Mouse (Mus musculus) kidney, adult 2 months (tissue): ENCODE results near the gene Nsun5.

Experiments used
- CTCF ChIP-seq: fragments of 200-500 bp; conservative IDR thresholded peaks from 2 replicates; pipeline ENCODE4 v1.5.1; 2011; ENCODE audit warnings: low read depth, mild to moderate bottlenecking, control low read depth, low read length, moderate library complexity, mixed read lengths; ENCODE audit not compliant: insufficient read depth, insufficient read length
- POLR2A ChIP-seq: fragments of 200-500 bp; IDR thresholded peaks from one replicate; pipeline ENCODE4 v1.6.1; 2011; ENCODE audit warnings: low read depth, low read length, control low read depth

DNA sequence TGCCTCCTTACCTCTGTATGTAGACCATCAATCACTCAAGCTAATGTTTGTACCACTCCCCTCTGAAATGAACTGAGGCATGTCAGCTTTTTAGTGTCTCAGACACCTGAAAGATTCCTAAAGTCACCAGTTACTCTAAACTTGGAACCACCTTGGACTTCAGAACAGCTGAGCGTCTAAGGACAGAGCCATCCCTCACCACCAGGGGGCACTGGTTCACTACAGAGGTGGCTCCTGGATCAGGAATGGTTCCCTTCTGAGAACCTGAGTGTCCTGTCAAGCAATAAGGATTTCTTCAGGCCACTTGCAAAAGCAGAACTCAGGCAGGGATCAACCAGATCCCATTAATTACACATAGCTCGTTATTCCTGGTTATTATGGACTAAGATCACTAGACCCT lies 30.5 kb downstream of the Nsun5 start:
- TF ChIP-seq CTCF (peak; percentile 95), POLR2A (no peak)
